Mouse (Mus musculus) limb, embryonic 11.5 days (tissue): ENCODE results near the gene Larp1. TPM values are rescaled to one million over a fixed set of nuclear protein-coding genes. Genes with fewer than 3 reads are reported as not detected.

ENCODE experiments used
- ATAC-seq: fragments of 200-750 bp; cut with Nextera tagmentation; 2 replicates; pipeline ENCODE4 v1.8.0; 2017; ENCODE audit warnings: low read depth; ENCODE audit not compliant: insufficient number of reproducible peaks, low FRiP score, low TSS enrichment
- DNase-seq: peaks from one replicate; pipeline ENCODE4 v3.0.0-alpha.2; 2015; ENCODE audit warnings: low spot score
- H3K27ac ChIP-seq: fragments of 300-500 bp; sonication (generic); replicated peaks from 2 replicates; pipeline ENCODE4 v1.5.1; 2014; ENCODE audit warnings: low read depth, mild to moderate bottlenecking, low read length
- H3K27me3 ChIP-seq: fragments of 300-500 bp; sonication (generic); 2 replicates; pipeline ENCODE4 v1.6.1; 2014; ENCODE audit warnings: mild to moderate bottlenecking, low read length, mixed read lengths; ENCODE audit not compliant: control insufficient read depth, insufficient read depth
- H3K36me3 ChIP-seq: fragments of 300-500 bp; sonication (generic); 2 replicates; pipeline ENCODE4 v1.6.1; 2014; ENCODE audit warnings: mild to moderate bottlenecking, low read length, moderate library complexity, mixed read lengths; ENCODE audit not compliant: control insufficient read depth, insufficient read depth
- H3K4me1 ChIP-seq: fragments of 300-500 bp; sonication (generic); 2 replicates; pipeline ENCODE4 v1.6.1; 2014; ENCODE audit warnings: low read length, mixed read lengths; ENCODE audit not compliant: control insufficient read depth, insufficient read depth
- H3K4me2 ChIP-seq: fragments of 300-500 bp; sonication (generic); 2 replicates; pipeline ENCODE4 v1.6.1; 2014; ENCODE audit warnings: low read depth, mild to moderate bottlenecking, moderate library complexity; ENCODE audit not compliant: severe bottlenecking
- H3K4me3 ChIP-seq: fragments of 300-500 bp; sonication (generic); 2 replicates; pipeline ENCODE4 v1.5.1; 2014; ENCODE audit warnings: low read depth, low read length
- H3K9ac ChIP-seq: fragments of 300-500 bp; sonication (generic); 2 replicates; pipeline ENCODE4 v1.6.1; 2014; ENCODE audit warnings: mild to moderate bottlenecking, low read length
- H3K9me3 ChIP-seq: fragments of 300-500 bp; sonication (generic); 2 replicates; pipeline ENCODE4 v1.6.1; 2016; ENCODE audit warnings: low read length; ENCODE audit not compliant: control insufficient read depth
- WGBS: fragments of 180-500 bp; shearing (Covaris S2); extraction: QIAGEN DNeasy Blood & Tissue Kit; methylation state at CpG from one replicate; pipeline ENCODE4 v1.1.7; 2014; 5-methylcytosine and 5-hydroxymethylcytosine counted together
- polyA plus RNA-seq: library from polyadenylated mRNA; unstranded; fragments of >200 nt; fragmentation: Nextera tagmentation; extraction: Ambion mirVana; gene quantifications from 2 replicates; pipeline ENCODE4 v1.2.1, GENCODE M21; 2014

Gene Larp1
- polyA plus RNA-seq, 1 experiment from 2014 or later: 18.9 TPM

DNA sequence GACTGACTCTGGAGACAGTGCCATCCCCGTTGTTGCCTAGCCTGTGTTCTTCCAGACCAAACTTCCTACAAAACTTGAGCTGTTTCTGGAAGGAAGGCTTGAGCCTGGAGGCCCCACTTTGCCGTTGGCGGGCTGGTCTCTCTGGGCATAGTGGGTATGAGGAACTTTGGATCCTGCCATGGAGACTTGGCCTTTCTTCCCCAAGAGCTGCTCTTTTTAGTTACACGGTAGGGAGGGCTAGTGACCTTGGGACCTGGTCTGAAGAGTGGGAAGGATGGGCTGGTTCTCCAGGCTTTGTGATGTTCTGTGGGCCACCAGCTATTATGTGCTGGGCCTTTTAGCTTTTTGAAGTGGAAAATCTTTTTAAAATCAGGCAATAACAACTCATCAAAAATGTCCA lies 17.0 kb downstream of the Larp1 start:
- 84% methylated on average over 4 of the region's 4 CpGs for WGBS
- Histone ChIP-seq H3K9ac (no peak overlapping the region), H3K27ac (no peak overlapping the region), H3K4me2 (no peak overlapping the region), H3K4me1 (0 out of 2 replicates have a peak, but pooled peaks cover 3% of the 10 kb centered on the region), H3K4me3 (no peak overlapping the region), H3K9me3 (no peaks in the 10 kb centered on the region), H3K27me3 (no peaks in the 10 kb centered on the region), H3K36me3 (no peaks in the 10 kb centered on the region)
- ATAC-seq (no peak), DNase-seq (no peak)

DNA sequence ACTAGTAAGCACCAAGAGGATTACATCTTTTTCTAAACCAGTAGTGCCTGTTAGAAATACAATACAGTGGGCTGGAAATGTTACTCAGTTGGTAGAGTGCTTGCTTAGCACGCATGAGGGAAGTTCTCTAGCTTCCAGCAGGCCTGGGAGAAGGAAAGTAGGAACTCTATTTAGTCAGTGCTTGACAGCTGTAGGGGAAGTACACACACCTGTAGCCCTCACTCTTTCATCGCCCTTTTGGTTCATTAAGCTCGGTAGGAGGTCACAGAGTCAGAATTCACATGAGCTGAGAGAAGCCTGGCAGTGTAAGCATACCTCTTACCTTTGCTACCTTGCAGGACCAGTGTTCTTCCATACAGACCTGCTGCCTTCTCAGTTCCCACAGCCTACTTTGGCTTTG lies 17.5 kb downstream of the Larp1 start:
- DNase-seq (no peak), ATAC-seq (no peak)
- no peak overlapping the region for H3K4me3 ChIP-seq
- H3K36me3 ChIP-seq: no peaks in the 10 kb centered on the region
- H3K9me3 ChIP-seq: no peaks in the 10 kb centered on the region
- WGBS: 59% methylated on average over 3 of the region's 3 CpGs
- H3K27ac ChIP-seq: no peak overlapping the region
- no peaks in the 10 kb centered on the region for H3K27me3 ChIP-seq
- H3K9ac ChIP-seq: no peak overlapping the region
- H3K4me1 ChIP-seq: 0 out of 2 replicates have a peak, but pooled peaks cover 3% of the 10 kb centered on the region
- no peak overlapping the region for H3K4me2 ChIP-seq

- no peaks in the 10 kb centered on the region for H3K4me1 ChIP-seq
- H3K9me3 ChIP-seq: no peaks in the 10 kb centered on the region
- DNase-seq (no peak), ATAC-seq (no peak)
- H3K36me3 ChIP-seq: no peaks in the 10 kb centered on the region
- no peak overlapping the region for H3K27ac ChIP-seq
- H3K9ac ChIP-seq: no peak overlapping the region
- no peaks in the 10 kb centered on the region for H3K27me3 ChIP-seq
- H3K4me3 ChIP-seq: no peak overlapping the region
- WGBS: 83% methylated on average over 1 of the region's 1 CpGs
- H3K4me2 ChIP-seq: no peak overlapping the region
These were observed 18.0 kb downstream of the Larp1 start for GRCm38 (mm10) chr11:58026860-58027259.

DNA sequence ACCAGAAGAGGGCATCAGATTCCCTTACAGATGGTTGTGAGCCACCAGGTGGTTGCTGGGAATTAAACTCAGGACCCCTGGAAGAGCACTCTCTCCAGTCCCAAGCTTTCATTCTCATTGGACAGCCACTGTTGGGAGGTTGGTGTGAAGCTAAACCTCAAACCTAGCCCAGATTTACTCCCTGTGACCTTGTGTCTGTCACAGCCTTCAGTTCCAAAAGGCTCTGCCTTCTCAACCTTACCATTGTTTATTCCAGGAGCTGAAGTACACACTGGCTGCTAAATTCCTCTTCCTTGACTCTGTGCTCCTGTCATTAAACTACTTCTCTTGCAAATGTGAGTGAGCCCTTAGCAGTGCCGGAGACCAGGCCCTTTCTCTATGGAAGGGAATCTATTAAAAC lies 20.1 kb downstream of the Larp1 start:
- Histone ChIP-seq H3K27ac (no peak overlapping the region), H3K36me3 (no peaks in the 10 kb centered on the region), H3K4me1 (0 out of 2 replicates have a peak, but pooled peaks cover 2% of the 10 kb centered on the region), H3K4me2 (no peak overlapping the region), H3K9me3 (no peaks in the 10 kb centered on the region), H3K9ac (no peak overlapping the region), H3K27me3 (no peaks in the 10 kb centered on the region), H3K4me3 (no peak overlapping the region)
- ATAC-seq (no peak), DNase-seq (no peak)
- 85% methylated on average over 1 of the region's 1 CpGs for WGBS

DNA sequence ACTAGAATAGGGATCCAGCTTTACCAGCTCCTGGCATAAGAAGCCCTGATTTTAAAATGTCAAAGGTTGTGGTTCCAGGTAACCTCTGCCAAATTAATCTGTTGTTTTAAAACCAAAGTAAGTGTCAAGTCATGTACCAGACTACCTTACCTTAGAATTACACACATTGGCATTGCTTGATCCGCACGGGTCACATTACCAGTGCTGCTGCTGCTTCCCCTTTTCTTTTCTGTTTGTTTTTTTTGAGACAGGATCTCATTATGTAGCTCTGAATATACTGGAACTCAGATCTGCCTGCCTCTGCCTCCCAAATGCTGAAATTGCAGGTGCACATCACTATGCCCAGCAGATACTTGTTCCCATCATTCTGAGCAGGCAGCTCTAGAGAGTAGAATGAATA lies 21.0 kb downstream of the Larp1 start:
- no peaks in the 10 kb centered on the region for H3K36me3 ChIP-seq
- no peaks in the 10 kb centered on the region for H3K9me3 ChIP-seq
- no peaks in the 10 kb centered on the region for H3K27me3 ChIP-seq
- H3K4me1 ChIP-seq: 0 out of 2 replicates have a peak, but pooled peaks cover 2% of the 10 kb centered on the region
- no peak overlapping the region for H3K9ac ChIP-seq
- 95% methylated on average over 2 of the region's 2 CpGs for WGBS
- DNase-seq (no peak), ATAC-seq (no peak)
- no peak overlapping the region for H3K4me2 ChIP-seq
- no peak overlapping the region for H3K4me3 ChIP-seq
- H3K27ac ChIP-seq: no peak overlapping the region

DNA sequence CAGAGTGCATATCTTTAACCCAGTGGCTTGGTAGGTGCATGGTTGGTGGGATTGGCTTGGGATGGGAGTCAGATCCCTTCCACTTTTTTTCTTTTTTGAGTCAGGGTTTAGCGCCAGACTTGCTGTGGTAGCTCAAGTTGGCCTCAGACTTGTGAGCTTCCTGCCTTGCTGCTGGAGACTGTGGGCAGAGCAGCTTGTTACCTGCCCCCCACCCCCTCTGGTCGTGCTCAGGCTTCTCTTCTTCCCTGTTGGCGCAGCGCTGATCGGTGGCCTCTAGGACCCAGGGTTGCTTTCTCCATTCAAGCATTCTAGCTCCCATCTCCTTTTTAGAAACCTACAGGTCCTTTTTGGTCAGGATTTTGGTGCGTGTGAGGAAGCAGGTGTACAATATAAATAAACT lies 22.3 kb downstream of the Larp1 start:
- WGBS: 71% methylated on average over 6 of the region's 6 CpGs

GRCm38 (mm10) chr11:58033635-58034034 lies 24.8 kb downstream of the Larp1 start:
- H3K27me3 ChIP-seq: no peaks in the 10 kb centered on the region
- 82% methylated on average over 3 of the region's 3 CpGs for WGBS
- DNase-seq (no peak), ATAC-seq (no peak)
- no peak overlapping the region for H3K9ac ChIP-seq
- 0 out of 2 replicates have a peak, but pooled peaks cover 2% of the 10 kb centered on the region for H3K4me1 ChIP-seq
- H3K4me3 ChIP-seq: no peak overlapping the region
- no peak overlapping the region for H3K4me2 ChIP-seq
- no peaks in the 10 kb centered on the region for H3K9me3 ChIP-seq
- no peaks in the 10 kb centered on the region for H3K36me3 ChIP-seq
- H3K27ac ChIP-seq: no peak overlapping the region

More for the DNA sequence above, 22.3 kb downstream of the Larp1 start:
- Histone ChIP-seq H3K9me3 (no peaks in the 10 kb centered on the region), H3K27me3 (no peaks in the 10 kb centered on the region), H3K9ac (no peak overlapping the region), H3K4me2 (no peak overlapping the region), H3K27ac (no peak overlapping the region), H3K4me1 (0 out of 2 replicates have a peak, but pooled peaks cover 2% of the 10 kb centered on the region), H3K36me3 (no peaks in the 10 kb centered on the region), H3K4me3 (no peak overlapping the region)
- no peak for DNase-seq
- ATAC-seq: no peak

- no peak for DNase-seq
- peaks cover 5% of the 10 kb centered on the region; the same call in 1 of the 2 replicates for H3K36me3 ChIP-seq
- WGBS: 88% methylated on average over 1 of the region's 1 CpGs
- no peak overlapping the region for H3K4me2 ChIP-seq
- no peaks in the 10 kb centered on the region for H3K27me3 ChIP-seq
- H3K4me3 ChIP-seq: no peak overlapping the region
- no peaks in the 10 kb centered on the region for H3K9me3 ChIP-seq
- H3K27ac ChIP-seq: no peak overlapping the region
- H3K9ac ChIP-seq: no peak overlapping the region
- no peak for ATAC-seq
- no peaks in the 10 kb centered on the region for H3K4me1 ChIP-seq
These were observed 30.2 kb downstream of the Larp1 start for GRCm38 (mm10) chr11:58039027-58039426.

GRCm38 (mm10) chr11:58042861-58043431 lies 34.1 kb downstream of the Larp1 start:
- H3K27ac ChIP-seq: no peak overlapping the region
- no peaks in the 10 kb centered on the region for H3K4me1 ChIP-seq
- no peaks in the 10 kb centered on the region for H3K27me3 ChIP-seq
- H3K4me3 ChIP-seq: no peak overlapping the region
- WGBS: 92% methylated on average over 5 of the region's 5 CpGs
- no peak overlapping the region for H3K9ac ChIP-seq
- ATAC-seq: no peak
- DNase-seq: no peak
- H3K36me3 ChIP-seq: peaks cover 13% of the 10 kb centered on the region; the same call in 1 of the 2 replicates
- H3K4me2 ChIP-seq: no peak overlapping the region
- no peaks in the 10 kb centered on the region for H3K9me3 ChIP-seq
